Mouse (Mus musculus) cortical plate, adult 2 months (tissue): ENCODE data around the gene Slc38a8.

Source experiments
- CTCF ChIP-seq: fragments of 200-500 bp; IDR thresholded peaks from 2 replicates; pipeline ENCODE4 v1.5.1; 2011; ENCODE audit warnings: mild to moderate bottlenecking, control low read depth, low read length; ENCODE audit not compliant: insufficient read depth; ENCODE audit errors: extremely low read depth
- POLR2A ChIP-seq: fragments of 200-500 bp; IDR thresholded peaks from 2 replicates; pipeline ENCODE4 v1.6.1; 2011; ENCODE audit warnings: mild to moderate bottlenecking, low read length, control low read depth; ENCODE audit not compliant: insufficient read depth; ENCODE audit errors: extremely low read depth

- TF ChIP-seq POLR2A (no peak), CTCF (no peak)
Observed at GRCm38 (mm10) chr8:119501598-119501997, at the start of gene Slc38a8.
